Mouse (Mus musculus) liver, adult 2 months (tissue): ENCODE results near the gene Rtp1.

ENCODE experiments used
- CTCF ChIP-seq: fragments of 200-500 bp; IDR thresholded peaks from 2 replicates; pipeline ENCODE4 v1.5.1; 2011; ENCODE audit warnings: low read depth, low read length, control low read depth
- POLR2A ChIP-seq: fragments of 200-500 bp; IDR thresholded peaks from 2 replicates; pipeline ENCODE4 v1.6.1; 2011; ENCODE audit warnings: low read length, control low read depth; ENCODE audit not compliant: insufficient read depth; ENCODE audit errors: extremely low read depth

DNA sequence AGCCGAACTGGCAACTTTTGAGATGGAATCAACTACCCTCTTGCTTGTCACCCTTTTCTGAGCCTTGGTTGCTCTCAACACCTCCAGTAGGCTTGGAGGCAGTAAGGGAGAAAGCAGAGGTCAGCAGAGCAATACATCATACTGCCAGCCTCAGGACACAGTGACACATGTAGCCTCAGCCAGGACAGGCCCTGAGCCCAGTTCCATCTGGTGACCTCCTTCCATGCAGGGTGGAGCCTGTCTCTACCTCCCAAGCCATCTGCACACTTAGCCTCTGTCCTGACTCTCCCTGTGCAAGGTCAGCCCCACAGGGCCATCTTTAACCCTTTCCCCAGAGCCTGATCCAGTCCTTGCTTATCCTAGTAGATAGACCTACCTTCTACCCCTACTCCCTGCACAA is 1.2 kb upstream of the Rtp1 start:
- no peak for TF ChIP-seq CTCF
- TF ChIP-seq POLR2A: no peak
